Mouse (Mus musculus): Measurements from ENCODE around the gene Atp1a1. TPM values are rescaled to one million over a fixed set of nuclear protein-coding genes. Genes with fewer than 3 reads are reported as not detected.
A peak's percentile ranks its signal among the peaks of the same experiment; 100 is the strongest.

The Atp1a1 gene
- total RNA-seq, 2 experiments from 2014 or later: 622 to 655 TPM

GRCm38 (mm10) chr3:101597317-101598096, 7.0 kb downstream of the Atp1a1 start:
- no peak for DNase-seq (ENCODE audit: extremely low spot score in 1 of 2, low spot score in 2 of 2)
- intact Hi-C loops (cut with DNase I): no loop called here

DNA sequence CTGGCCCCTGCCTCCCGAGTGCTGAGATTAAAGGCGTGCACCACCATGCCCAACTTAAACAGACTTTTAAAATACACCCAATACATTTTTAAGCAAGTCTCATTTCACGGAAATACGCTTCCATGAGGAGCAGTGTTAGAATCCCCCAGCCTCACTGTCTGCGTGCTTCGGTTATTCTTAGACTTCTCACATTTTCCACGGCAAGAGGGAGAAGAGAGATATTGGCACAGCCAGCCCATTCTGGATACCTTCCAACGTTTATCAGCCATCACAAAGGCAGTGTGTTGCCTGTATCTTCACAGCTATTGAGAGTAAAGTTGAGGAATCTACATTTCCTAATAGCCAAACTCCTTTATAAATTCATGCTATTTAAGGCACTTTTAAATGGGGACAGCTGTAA, 7.8 kb downstream of the Atp1a1 start:
- DNase-seq (ENCODE audit: extremely low spot score in 1 of 2, low spot score in 2 of 2): peak in 1 of 2 experiments; percentile 58
- intact Hi-C loops (cut with DNase I): no loop called here

GRCm38 (mm10) chr3:101595866-101596630, 8.4 kb downstream of the Atp1a1 start:
- intact Hi-C loops (cut with DNase I): no loop called here
- DNase-seq (ENCODE audit: extremely low spot score in 1 of 2, low spot score in 2 of 2): peak in 1 of 2 experiments; percentile 32

- no peak for DNase-seq (ENCODE audit: extremely low spot score in 1 of 2, low spot score in 2 of 2)
- intact Hi-C loops (cut with DNase I): no loop called here
These were observed 9.5 kb downstream of the Atp1a1 start for GRCm38 (mm10) chr3:101594982-101595381.

GRCm38 (mm10) chr3:101593266-101593651, 11.2 kb downstream of the Atp1a1 start:
- intact Hi-C loops (cut with DNase I): no loop called here

GRCm38 (mm10) chr3:101592281-101593265, 11.9 kb downstream of the Atp1a1 start:
- DNase-seq (ENCODE audit: extremely low spot score in 1 of 2, low spot score in 2 of 2): no peak
- intact Hi-C loops (cut with DNase I): no loop called here

More at GRCm38 (mm10) chr3:101593266-101593651, 11.2 kb downstream of the Atp1a1 start:
- DNase-seq (ENCODE audit: extremely low spot score in 1 of 2, low spot score in 2 of 2): no peak

GRCm38 (mm10) chr3:101590380-101590779, 14.1 kb downstream of the Atp1a1 start:
- intact Hi-C loops (cut with DNase I): no loop called here
- no peak for DNase-seq (ENCODE audit: extremely low spot score in 1 of 2, low spot score in 2 of 2)

GRCm38 (mm10) chr3:101588299-101588698, 16.2 kb downstream of the Atp1a1 start:
- no peak for DNase-seq (ENCODE audit: extremely low spot score in 1 of 2, low spot score in 2 of 2)
- intact Hi-C loops (cut with DNase I): no loop called here

GRCm38 (mm10) chr3:101586794-101587193, 17.7 kb downstream of the Atp1a1 start:
- intact Hi-C loops (cut with DNase I): no loop called here
- no peak for DNase-seq (ENCODE audit: extremely low spot score in 1 of 2, low spot score in 2 of 2)

- intact Hi-C loops (cut with DNase I): no loop called here
- no peak for DNase-seq (ENCODE audit: extremely low spot score in 1 of 2, low spot score in 2 of 2)
These were observed 26.4 kb downstream of the Atp1a1 start for GRCm38 (mm10) chr3:101578072-101578471.

DNA sequence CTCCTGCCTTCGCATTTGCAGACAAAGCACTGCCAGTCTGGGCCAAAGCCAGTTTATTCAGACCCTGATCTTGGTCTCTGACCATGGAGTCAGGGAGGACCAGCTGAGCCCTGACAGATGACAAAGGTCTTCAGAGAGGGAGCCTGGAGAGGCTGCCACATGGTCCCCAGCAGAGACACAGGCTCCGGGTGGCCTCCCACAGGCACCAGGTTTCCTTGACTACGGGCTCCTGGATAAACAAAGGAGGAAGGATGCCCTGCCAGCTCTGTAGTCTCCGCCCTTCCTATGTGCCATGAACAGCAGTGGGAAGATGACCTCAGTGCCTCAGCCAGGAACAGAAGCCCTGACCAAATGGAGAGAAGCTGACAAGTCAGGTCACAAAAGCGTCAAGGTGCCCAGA, 27.1 kb downstream of the Atp1a1 start:
- no peak for DNase-seq (ENCODE audit: extremely low spot score in 1 of 2, low spot score in 2 of 2)
- intact Hi-C loops (cut with DNase I): no loop called here

GRCm38 (mm10) chr3:101575527-101576085, 28.9 kb downstream of the Atp1a1 start:
- intact Hi-C loops (cut with DNase I): no loop called here
- DNase-seq (ENCODE audit: extremely low spot score in 1 of 2, low spot score in 2 of 2): no peak

GRCm38 (mm10) chr3:101574463-101575193, 29.9 kb downstream of the Atp1a1 start:
- intact Hi-C loops (cut with DNase I): no loop called here
- no peak for DNase-seq (ENCODE audit: extremely low spot score in 1 of 2, low spot score in 2 of 2)

GRCm38 (mm10) chr3:101572991-101573390, 31.5 kb downstream of the Atp1a1 start:
- intact Hi-C loops (cut with DNase I): no loop called here
- DNase-seq (ENCODE audit: extremely low spot score in 1 of 2, low spot score in 2 of 2): no peak

GRCm38 (mm10) chr3:101572174-101572626, 32.3 kb downstream of the Atp1a1 start:
- DNase-seq (ENCODE audit: extremely low spot score in 1 of 2, low spot score in 2 of 2): peak in 1 of 2 experiments; percentile 49
- intact Hi-C loops (cut with DNase I): no loop called here

GRCm38 (mm10) chr3:101571515-101572130, 32.9 kb downstream of the Atp1a1 start:
- DNase-seq (ENCODE audit: extremely low spot score in 1 of 2, low spot score in 2 of 2): no peak
- intact Hi-C loops (cut with DNase I): no loop called here

- intact Hi-C loops (cut with DNase I): no loop called here
- no peak for DNase-seq (ENCODE audit: extremely low spot score in 1 of 2, low spot score in 2 of 2)
These were observed 33.6 kb downstream of the Atp1a1 start for GRCm38 (mm10) chr3:101570747-101571514.

Measured in left cerebral cortex, postnatal 10 days (tissue).